ENCODE assay signal across 15 mouse cellular contexts in genomic region chr15:12794311-12794710, GRCm38 (mm10).
"Had no signal": no experiment of that assay in that cellular context is flagged by ENCODE, and none has a peak within 500 bp of the region (broad histone marks: within the 10 kb centered on the region; RNA-seq: fewer than 3 reads in every experiment).

No protein-coding gene starts in this region.

- ATAC-seq: intestine, embryonic 16.5 days had no signal

- H3K36me3 ChIP-seq: liver, embryonic 13.5 days; midbrain, embryonic 12.5 days; stomach, embryonic 15.5 days had no signal

- H3K27ac ChIP-seq: liver, embryonic 13.5 days; midbrain, embryonic 12.5 days; stomach, embryonic 15.5 days had no signal

- DNase-seq: kidney, adult 18-20 months; kidney, adult 9 months; kidney, postnatal 14 days; kidney, postnatal 4 days; liver, embryonic 13.5 days; lung, adult 2 months; lung, postnatal 14 days; lung, postnatal 4 days; right cerebral cortex, adult 18-20 months; right cerebral cortex, postnatal 14 days; right cerebral cortex, postnatal 4 days; thymus, postnatal 25 days had no signal

- H3K9ac ChIP-seq: liver, embryonic 13.5 days; midbrain, embryonic 12.5 days; stomach, embryonic 15.5 days had no signal

- H3K4me2 ChIP-seq: liver, embryonic 13.5 days; midbrain, embryonic 12.5 days; stomach, embryonic 15.5 days had no signal

- H3K4me1 ChIP-seq: liver, embryonic 13.5 days had no signal

- H3K27me3 ChIP-seq: liver, embryonic 13.5 days; midbrain, embryonic 12.5 days; stomach, embryonic 15.5 days had no signal

- H3K9me3 ChIP-seq: liver, embryonic 13.5 days; midbrain, embryonic 12.5 days; stomach, embryonic 15.5 days had no signal

- H3K4me3 ChIP-seq: liver, embryonic 13.5 days; midbrain, embryonic 12.5 days; stomach, embryonic 15.5 days had no signal
